Mouse (Mus musculus) adrenal gland, adult (tissue): ENCODE measurements at regions not wholly inside any gene's neighbourhood (a gene's known extent, or its start where the extent isn't known, plus 50 kb on each side); places are given as distances from the start of the nearest gene placed in this dataset.

ENCODE experiments used
- DNase-seq, 2 experiments: peaks; one replicate each; pipeline ENCODE4 v3.0.0; 2022 to 2023; ENCODE audit warnings: low spot score in 1 of 2; ENCODE audit not compliant: inconsistent age in 2 of 2

GRCm38 (mm10) chr5:51397528-51397927, 170.0 kb downstream of the Ppargc1a start:
- no peak for DNase-seq

DNA sequence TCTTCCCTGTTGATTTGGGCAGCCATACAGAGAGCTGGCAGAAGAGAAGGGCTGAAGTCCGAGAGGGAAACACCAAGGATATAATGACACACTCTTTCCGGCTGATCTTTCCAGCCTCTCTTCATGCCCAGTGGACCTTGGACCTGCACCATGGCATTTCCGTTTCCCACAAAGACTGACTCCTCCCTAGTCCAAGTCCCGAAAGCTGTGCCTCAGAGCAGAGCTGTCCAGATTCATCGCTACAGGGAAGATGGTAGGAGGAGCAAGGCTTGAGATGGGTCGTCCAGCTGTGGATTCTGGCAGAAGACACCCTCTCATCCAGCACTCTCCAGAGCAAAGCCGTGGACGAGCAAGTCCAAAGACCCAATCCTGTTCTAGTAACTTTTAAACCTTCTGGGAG, 176.2 kb downstream of the Ppargc1a start:
- DNase-seq, result peak; percentile 5 to 23

GRCm38 (mm10) chr5:51387751-51388150, 179.8 kb downstream of the Ppargc1a start:
- no peak for DNase-seq

- no peak for DNase-seq
These were observed 181.1 kb downstream of the Ppargc1a start for GRCm38 (mm10) chr5:51386409-51386808.

GRCm38 (mm10) chr5:51384278-51384677, 183.2 kb downstream of the Ppargc1a start:
- DNase-seq, result no peak

GRCm38 (mm10) chr5:51359101-51359500, 208.4 kb downstream of the Ppargc1a start:
- DNase-seq, result no peak

GRCm38 (mm10) chr5:51348256-51348655, 219.3 kb downstream of the Ppargc1a start:
- no peak for DNase-seq

- no peak for DNase-seq
These were observed 238.4 kb downstream of the Ppargc1a start for GRCm38 (mm10) chr5:51329142-51329541.

GRCm38 (mm10) chr5:51289191-51289590, 278.3 kb downstream of the Ppargc1a start:
- DNase-seq, result no peak

- no peak for DNase-seq
These were observed 279.3 kb downstream of the Ppargc1a start for GRCm38 (mm10) chr5:51288234-51288633.

DNA sequence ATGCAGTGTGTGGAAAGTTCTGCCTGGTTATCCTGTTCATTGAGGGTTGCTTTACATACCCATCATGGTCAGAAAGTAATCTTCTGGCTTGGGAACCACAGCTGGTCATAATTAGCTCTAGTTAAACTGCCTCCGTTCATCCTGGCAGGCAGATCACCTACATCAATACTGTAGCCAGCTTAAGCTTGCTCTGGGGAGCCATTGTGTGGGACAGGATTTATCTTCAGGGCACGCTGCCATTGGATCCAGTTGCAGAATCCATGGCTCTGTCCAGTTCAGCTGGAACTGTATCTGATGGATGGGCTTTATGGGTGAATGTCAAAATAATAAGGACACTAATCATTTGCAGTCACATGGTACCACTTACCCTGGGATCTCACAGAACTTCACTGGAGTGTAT, 326.4 kb downstream of the Ppargc1a start:
- DNase-seq, result peak in 1 of 2 experiments; percentile 33

DNA sequence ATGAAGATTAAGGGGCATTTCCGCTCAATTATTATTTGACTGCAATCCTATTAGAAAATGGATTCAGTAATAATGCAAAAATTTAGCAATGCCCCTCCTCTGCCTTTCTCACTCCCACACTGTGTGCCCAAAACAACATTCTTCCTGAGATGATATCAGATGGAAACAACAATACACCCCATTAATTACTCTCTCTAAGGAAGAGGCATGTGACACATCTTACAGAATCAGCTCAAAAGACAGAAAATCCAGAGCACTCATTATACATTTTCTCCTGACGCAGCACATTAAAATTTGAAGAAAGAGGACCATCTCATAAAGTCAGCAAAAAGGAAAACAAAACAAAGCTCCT, 333.5 kb downstream of the Ppargc1a start:
- DNase-seq, result no peak

DNA sequence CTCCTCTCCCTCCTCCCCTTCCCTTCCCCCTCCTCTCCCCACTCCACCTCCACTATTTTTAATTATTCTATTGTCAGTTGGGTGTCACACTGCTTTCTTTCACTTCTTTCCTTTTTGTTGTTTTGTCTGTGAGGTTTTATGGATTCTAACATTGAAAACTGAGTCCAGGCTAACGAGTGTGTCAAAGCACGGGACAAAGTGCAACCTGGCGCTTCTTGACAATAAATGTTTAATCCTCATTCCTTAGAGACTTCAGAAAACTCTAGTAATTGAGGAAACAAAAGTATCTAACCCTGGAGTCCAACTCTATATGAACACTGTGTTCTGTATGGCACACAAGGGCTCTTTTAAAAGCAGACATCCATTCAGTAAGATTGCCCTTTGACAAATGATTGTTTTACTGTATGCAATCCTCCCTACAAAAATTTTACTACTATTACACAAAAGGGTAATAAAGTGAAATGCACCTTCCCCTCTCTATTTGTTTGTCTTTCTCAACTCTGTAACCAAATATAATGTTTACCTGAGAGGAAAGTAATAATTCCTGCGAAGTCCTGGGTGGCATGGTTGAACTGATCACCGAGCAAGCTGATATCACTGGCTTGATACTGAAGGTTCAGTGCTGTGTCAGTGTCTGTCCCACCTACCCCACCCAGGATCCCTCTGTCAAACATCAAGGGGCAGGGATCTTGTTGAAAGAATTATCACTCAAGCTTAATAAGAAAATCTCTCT, 334.1 kb downstream of the Ppargc1a start:
- no peak for DNase-seq

GRCm38 (mm10) chr5:51229806-51230205, 337.7 kb downstream of the Ppargc1a start:
- peak in 1 of 2 experiments; percentile 31 for DNase-seq

- DNase-seq, result no peak
These were observed 339.5 kb downstream of the Ppargc1a start for GRCm38 (mm10) chr5:51227996-51228395.

- DNase-seq, result no peak
These were observed 364.3 kb downstream of the Ppargc1a start for GRCm38 (mm10) chr5:51203266-51203665.

- no peak for DNase-seq
These were observed 364.9 kb downstream of the Ppargc1a start for GRCm38 (mm10) chr5:51202525-51203215.

DNA sequence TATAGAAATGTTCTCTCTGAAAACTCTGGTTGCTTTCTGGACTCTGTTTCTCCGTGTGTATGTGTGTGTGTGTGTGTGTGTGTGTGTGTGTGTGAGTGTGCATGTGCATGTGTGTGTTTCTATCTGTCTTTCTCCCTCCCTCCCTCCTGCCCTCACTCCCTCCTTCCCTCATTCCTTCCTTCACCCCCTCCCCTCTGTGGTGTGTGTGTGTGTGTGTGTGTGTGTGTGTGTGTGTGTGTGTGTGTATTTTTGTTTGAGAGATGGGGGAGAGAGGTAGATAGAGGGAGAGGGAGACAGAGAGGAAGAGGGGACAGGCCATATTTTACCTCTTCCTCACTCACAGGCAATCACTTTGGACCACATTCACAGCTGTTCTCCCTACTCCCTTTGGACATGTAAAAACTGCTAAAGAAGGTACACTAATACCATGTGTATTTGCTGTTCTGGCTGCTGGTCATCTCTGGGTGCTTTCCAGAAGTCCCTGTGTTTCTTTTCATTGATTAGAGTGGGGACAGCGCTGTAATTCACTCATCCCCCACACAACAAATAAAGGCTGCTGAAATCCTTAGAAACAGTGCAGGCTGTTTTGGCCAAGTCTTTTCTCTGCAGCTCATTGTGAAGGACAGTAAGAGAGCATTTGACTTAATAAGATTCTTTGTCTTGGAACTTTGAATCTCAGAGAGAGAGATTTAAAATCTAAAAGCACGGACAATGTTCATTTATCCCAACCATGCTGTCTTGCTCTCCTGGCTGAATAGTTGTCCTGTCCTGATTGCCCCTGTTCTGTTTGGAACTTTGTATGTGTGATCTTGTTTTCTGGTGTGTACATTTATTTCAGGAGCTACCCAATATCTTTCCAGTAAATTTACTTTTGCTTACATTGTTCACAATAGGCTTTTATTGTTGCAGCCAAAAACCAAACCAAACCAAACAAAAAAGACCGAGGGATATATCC, 370.9 kb downstream of the Ppargc1a start:
- DNase-seq, result no peak

DNA sequence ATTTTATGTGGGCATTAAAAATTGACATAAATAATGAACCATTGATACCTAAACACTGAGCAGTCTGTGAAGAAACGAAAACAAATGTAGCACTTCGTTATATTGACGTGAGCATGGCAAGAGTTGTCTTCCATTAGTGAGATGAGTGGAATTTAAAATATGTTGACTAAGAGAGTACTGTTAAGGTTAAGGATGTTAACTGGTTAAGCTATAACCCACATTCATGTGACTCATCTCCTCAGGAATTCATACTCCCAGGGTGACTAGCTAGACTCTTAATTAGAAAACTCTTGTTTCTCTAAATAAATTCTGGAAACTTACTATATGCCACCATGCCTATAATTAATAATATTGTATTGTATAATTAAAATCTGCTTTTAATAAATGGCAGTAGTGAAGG, 376.9 kb downstream of the Ppargc1a start:
- DNase-seq, result no peak

- DNase-seq, result no peak
These were observed 397.7 kb downstream of the Ppargc1a start for GRCm38 (mm10) chr5:51169828-51170227.

DNA sequence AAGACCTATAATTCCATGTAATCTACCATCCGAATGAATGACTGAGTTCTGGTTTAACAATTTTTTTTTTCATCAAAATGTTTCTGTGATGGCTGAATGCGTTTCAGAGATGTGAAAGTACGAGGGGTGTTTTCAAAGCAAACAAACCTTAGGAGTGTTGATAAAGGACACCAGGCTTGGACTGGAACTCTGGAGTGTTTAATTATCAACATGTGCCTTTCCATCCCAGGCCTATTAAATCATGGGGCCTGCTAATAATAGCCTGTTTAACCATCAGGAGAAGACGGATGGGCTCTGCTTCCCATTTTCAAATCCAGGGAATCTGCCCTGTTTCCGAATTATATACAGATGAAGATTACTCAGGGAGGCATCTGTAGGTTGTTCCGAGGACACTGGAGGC, 399.3 kb downstream of the Ppargc1a start:
- DNase-seq, result no peak

GRCm38 (mm10) chr5:51156901-51157300, 410.6 kb downstream of the Ppargc1a start:
- no peak for DNase-seq
